Mouse (Mus musculus) liver, embryonic 14.5 days (tissue): ENCODE results near the gene Arglu1.

Experiments
- CTCF ChIP-seq: IDR thresholded peaks from 2 replicates; pipeline ENCODE4 v1.5.1; 2016; ENCODE audit warnings: antibody characterized with exemption, low read depth, control low read depth
- EP300 ChIP-seq: IDR thresholded peaks from 2 replicates; pipeline ENCODE4 v1.6.1; 2016; ENCODE audit warnings: antibody characterized with exemption, low read depth

DNA sequence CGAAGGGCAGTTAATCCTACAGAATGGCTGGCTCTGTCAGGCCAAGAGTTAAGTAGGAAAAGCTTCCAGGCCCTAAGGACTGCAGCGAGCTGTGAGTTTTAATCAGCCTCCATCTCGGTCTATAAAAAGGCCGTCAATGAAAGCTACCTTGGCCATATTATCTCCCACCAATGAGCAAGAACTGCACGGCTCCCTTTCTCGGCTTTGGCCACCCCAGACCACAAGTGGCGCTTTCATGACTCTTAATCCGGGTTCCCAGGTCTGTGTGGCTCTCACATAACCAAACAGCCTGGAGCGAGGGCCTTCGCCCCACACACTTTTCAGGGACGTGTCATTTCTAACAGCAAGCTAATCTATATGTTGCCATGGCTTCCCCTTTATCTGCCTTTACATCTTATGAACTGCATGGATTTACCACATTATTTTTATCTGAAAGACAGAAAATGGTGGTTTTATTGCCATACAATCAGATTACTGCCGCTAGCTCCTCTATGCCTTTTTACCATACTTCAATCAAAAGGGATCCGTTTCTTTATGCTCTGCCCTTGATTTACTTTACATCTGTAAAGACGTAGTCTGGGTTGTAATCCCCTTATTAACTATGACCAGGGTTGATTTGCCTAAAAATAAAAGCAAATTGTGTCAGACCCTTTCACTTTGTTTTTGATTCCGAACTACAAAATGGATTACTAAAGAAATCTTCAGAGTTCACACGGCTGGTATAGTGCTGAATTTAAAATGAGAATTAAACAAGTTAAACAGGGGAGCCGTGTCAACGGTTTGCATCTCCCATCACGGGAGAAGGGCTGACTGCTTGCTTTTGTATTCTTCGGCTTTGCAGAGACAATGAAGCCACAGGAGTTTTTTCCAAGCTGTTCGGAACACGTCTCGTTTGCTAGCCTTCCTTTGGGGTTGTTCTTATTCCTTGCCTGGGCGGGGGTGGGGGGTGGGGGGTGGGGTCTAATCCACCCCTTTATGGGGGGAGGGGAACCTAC lies 34.7 kb downstream of the Arglu1 start:
- TF ChIP-seq CTCF (no peak), EP300 (no peak)
